Mouse (Mus musculus) kidney, embryonic 14.5 days (tissue): ENCODE results near the gene Foxn3. TPM values are rescaled to one million over a fixed set of nuclear protein-coding genes. Genes with fewer than 3 reads are reported as not detected.

Source experiments
- ATAC-seq: fragments of 200-750 bp; cut with Nextera tagmentation; 2 replicates; pipeline ENCODE4 v1.8.0; 2017; ENCODE audit warnings: moderate number of reproducible peaks, mild to moderate bottlenecking, moderate TSS enrichment, moderate library complexity; ENCODE audit not compliant: low FRiP score, low TSS enrichment
- H3K27ac ChIP-seq: fragments of 300-500 bp; sonication (generic); 2 replicates; pipeline ENCODE4 v1.5.1; 2014; ENCODE audit warnings: low read depth, mild to moderate bottlenecking, low read length, moderate library complexity, mixed read lengths
- H3K27me3 ChIP-seq: fragments of 300-500 bp; sonication (generic); 2 replicates; pipeline ENCODE4 v1.6.1; 2014; ENCODE audit warnings: mild to moderate bottlenecking, low read length; ENCODE audit not compliant: control insufficient read depth, insufficient read depth
- H3K36me3 ChIP-seq: fragments of 300-500 bp; sonication (generic); 2 replicates; pipeline ENCODE4 v1.6.1; 2014; ENCODE audit warnings: low read length, mixed read lengths; ENCODE audit not compliant: control insufficient read depth, insufficient read depth
- H3K4me1 ChIP-seq: fragments of 300-500 bp; sonication (generic); 2 replicates; pipeline ENCODE4 v1.6.1; 2014; ENCODE audit warnings: low read length, mixed read lengths; ENCODE audit not compliant: control insufficient read depth, insufficient read depth
- H3K4me2 ChIP-seq: fragments of 300-500 bp; sonication (generic); replicated peaks from 2 replicates; pipeline ENCODE4 v1.6.1; 2014; ENCODE audit warnings: low read depth, mild to moderate bottlenecking, low read length
- H3K4me3 ChIP-seq: fragments of 300-500 bp; sonication (generic); 2 replicates; pipeline ENCODE4 v1.5.1; 2014; ENCODE audit warnings: mild to moderate bottlenecking, low read length
- H3K9ac ChIP-seq: fragments of 300-500 bp; sonication (generic); 2 replicates; pipeline ENCODE4 v1.6.1; 2014; ENCODE audit warnings: low read depth, mild to moderate bottlenecking, low read length, moderate library complexity
- H3K9me3 ChIP-seq: fragments of 300-500 bp; sonication (generic); 2 replicates; pipeline ENCODE4 v1.6.1; 2016; ENCODE audit warnings: low read length; ENCODE audit not compliant: control insufficient read depth
- WGBS: fragments of 180-500 bp; shearing (Covaris S2); extraction: QIAGEN DNeasy Blood & Tissue Kit; methylation state at CpG from one replicate; pipeline ENCODE4 v1.1.7; 2014; 5-methylcytosine and 5-hydroxymethylcytosine counted together
- polyA plus RNA-seq: library from polyadenylated mRNA; unstranded; fragments of >200 nt; fragmentation: Nextera tagmentation; extraction: Ambion mirVana; gene quantifications from 2 replicates; pipeline ENCODE4 v1.2.1, GENCODE M21; 2014

The Foxn3 gene
- polyA plus RNA-seq, 1 experiment from 2014 or later, result 70.2 TPM

DNA sequence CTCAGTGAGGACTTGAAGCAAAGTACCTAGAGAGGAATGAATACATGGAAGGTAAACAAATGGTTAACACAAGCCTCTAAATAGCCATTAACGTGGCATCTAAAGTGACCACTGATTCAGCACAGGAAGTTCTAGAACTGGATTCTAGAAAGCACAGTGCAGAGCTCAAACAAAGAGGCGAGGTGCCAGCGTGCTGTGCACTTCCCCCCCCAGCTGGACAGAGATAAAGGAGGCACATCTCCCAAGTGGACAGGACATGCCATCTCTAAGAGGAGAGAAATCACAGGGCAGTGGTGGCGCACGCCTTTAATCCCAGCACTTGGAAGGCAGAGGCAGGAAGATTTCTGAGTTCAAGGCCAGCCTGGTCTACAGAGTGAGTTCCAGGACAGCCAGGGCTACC is 173.0 kb downstream of the Foxn3 start:
- Histone ChIP-seq H3K4me3 (no peak overlapping the region), H3K27me3 (no peaks in the 10 kb centered on the region), H3K27ac (no peak overlapping the region), H3K4me1 (no peaks in the 10 kb centered on the region), H3K9ac (no peak overlapping the region), H3K36me3 (peaks cover 13% of the 10 kb centered on the region), H3K9me3 (no peaks in the 10 kb centered on the region), H3K4me2 (no peak overlapping the region)
- ATAC-seq, result no peak
- WGBS, result 77% methylated on average over 5 of the region's 5 CpGs

DNA sequence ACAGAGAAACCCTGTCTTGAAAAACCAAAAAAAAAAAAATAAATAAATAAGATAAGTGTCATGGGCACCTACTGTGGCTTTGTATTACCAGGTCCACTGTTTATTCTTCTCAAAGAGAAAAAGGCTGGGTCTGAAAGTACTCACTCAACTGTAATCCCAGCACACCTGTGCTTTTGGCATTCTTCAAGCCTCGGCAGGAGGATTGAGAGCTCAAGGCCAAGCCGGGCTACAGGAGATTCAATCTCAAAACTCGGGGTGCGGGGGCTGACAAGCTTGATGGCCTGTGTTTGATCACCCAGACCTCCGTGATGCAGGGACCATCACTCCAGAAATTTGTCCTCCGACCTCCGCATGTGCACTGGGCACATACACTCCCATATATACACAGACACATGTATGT is 174.1 kb downstream of the Foxn3 start:
- no peaks in the 10 kb centered on the region for H3K4me1 ChIP-seq
- WGBS, result 95% methylated on average over 7 of the region's 7 CpGs

DNA sequence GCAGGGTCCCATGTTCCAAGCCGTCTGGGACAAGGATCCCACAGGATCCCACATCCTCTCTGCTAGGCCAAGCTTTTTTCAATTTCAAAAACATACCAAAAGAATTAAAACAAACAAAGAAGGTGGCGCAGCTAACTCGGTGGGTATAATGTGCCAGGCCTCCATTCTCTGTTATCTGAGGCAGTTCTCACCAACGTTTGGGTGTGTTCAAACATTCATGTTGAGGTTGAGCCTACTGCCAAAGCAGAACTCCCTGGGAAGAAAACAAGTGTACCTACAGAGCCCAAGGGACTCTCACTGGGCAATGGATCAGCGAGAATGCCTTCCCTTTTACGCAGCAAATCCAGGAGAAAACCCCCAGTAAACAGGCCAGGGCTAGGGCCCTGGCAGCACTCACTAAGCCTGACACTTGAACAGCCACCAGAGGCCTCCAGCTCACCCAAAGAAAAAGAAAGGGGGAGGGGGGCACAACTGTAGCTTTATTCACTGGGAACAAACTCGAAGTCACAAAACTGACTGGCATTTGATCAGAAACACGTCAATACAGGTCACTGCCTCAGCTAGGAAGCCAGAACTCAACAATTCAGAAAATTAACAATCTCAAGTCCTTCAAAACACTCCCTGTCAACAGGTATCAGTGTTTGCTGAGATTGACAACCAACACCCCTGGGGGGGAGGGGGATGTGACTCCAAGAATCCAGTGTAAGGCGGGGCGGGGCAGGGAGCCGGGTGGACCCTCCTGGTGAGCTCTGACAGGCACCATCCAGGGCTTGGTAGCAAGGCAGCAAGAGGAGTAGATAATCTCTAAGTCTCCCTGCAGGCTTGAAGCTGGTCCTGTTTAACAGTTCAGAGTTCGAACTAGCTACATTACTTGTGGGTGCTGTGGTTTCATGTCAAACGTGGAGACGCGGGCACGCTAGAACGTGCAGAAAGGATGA is 177.2 kb downstream of the Foxn3 start:
- Histone ChIP-seq H3K4me2 (no peak overlapping the region), H3K4me3 (no peak overlapping the region), H3K9me3 (no peaks in the 10 kb centered on the region), H3K4me1 (no peaks in the 10 kb centered on the region), H3K36me3 (peaks cover 17% of the 10 kb centered on the region), H3K27me3 (no peaks in the 10 kb centered on the region), H3K27ac (no peak overlapping the region), H3K9ac (no peak overlapping the region)
- WGBS, result 84% methylated on average over 17 of the region's 17 CpGs
- no peak for ATAC-seq

More for the DNA sequence above, 174.1 kb downstream of the Foxn3 start:
- H3K4me2 ChIP-seq, result no peak overlapping the region
- H3K36me3 ChIP-seq, result peaks cover 13% of the 10 kb centered on the region
- H3K27ac ChIP-seq, result no peak overlapping the region
- H3K4me3 ChIP-seq, result no peak overlapping the region
- ATAC-seq, result no peak
- no peak overlapping the region for H3K9ac ChIP-seq
- H3K27me3 ChIP-seq, result no peaks in the 10 kb centered on the region
- H3K9me3 ChIP-seq, result no peaks in the 10 kb centered on the region

DNA sequence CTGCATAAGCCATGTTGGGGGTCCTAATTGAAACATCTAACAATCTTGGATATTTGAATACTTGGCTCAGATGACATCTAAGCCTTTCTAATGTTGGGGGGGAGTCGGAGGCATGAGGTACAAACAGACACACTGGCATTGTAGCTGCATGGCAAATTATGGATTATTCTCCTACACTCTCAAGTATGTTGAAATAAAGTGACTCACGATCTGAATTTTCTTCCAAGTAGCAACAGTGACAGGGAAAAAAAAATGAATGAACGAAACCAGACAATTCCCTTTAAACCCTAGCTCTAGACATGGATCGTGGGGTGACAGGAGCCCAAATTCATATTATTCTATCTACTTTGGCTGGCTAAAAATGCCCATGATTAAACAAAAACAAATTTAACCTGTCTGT is 178.3 kb downstream of the Foxn3 start:
- no peaks in the 10 kb centered on the region for H3K4me1 ChIP-seq
- H3K9ac ChIP-seq, result no peak overlapping the region
- H3K4me2 ChIP-seq, result no peak overlapping the region
- H3K4me3 ChIP-seq, result no peak overlapping the region
- peaks cover 17% of the 10 kb centered on the region for H3K36me3 ChIP-seq
- H3K27me3 ChIP-seq, result no peaks in the 10 kb centered on the region
- no peak for ATAC-seq
- H3K27ac ChIP-seq, result no peak overlapping the region
- H3K9me3 ChIP-seq, result no peaks in the 10 kb centered on the region
- 92% methylated on average over 4 of the region's 4 CpGs for WGBS

DNA sequence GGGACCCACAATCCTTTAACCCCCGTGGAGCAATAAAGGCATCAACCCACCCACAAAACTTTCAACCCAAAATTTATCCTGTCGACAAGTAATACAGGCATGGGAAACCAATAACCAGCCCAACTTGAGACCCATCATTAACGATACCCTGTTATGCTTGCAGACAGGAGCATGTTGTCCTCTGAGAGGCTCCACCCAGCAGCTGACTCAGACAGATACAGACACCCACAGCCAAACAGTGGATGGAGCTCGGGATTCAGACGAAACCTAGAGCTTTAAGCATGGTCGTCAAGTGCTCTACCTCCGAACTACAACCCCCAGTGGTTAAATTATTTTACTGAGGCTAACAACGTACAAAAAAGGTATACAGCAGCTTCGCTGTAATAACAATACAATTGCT is 182.1 kb downstream of the Foxn3 start:
- Histone ChIP-seq H3K4me2 (no peak overlapping the region), H3K9me3 (no peaks in the 10 kb centered on the region), H3K27ac (no peak overlapping the region), H3K27me3 (no peaks in the 10 kb centered on the region), H3K4me3 (no peak overlapping the region), H3K36me3 (peaks cover 7% of the 10 kb centered on the region; the same call in 1 of the 2 replicates), H3K9ac (no peak overlapping the region), H3K4me1 (peaks cover 24% of the 10 kb centered on the region)
- ATAC-seq, result no peak
- 87% methylated on average over 9 of the region's 9 CpGs for WGBS

DNA sequence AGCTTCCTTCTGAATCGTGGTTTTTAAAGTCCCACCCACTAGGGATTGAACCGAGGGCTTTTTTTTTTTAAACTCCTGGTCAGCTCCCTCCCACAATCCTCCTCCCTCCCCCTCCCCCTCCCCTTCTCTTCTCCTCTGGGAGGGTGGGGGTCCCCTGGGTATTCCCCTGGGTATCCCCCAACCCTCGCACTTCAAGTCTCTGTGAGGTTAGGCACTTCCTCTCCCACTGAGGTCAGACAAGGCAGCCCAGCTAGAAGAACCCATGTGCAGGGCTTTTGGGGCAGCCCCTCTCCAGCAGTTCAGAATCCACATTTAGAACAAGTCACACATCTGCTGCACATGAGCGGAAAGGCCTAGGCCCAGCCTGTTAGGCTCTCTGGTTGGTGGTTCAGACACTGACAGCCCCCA is 182.5 kb downstream of the Foxn3 start:
- Histone ChIP-seq H3K27me3 (no peaks in the 10 kb centered on the region), H3K36me3 (peaks cover 4% of the 10 kb centered on the region; the same call in 1 of the 2 replicates), H3K4me3 (no peak overlapping the region), H3K9me3 (no peaks in the 10 kb centered on the region), H3K4me1 (peaks cover 24% of the 10 kb centered on the region), H3K9ac (no peak overlapping the region), H3K4me2 (no peak overlapping the region), H3K27ac (no peak overlapping the region)
- ATAC-seq, result no peak
- WGBS, result 53% methylated on average over 4 of the region's 4 CpGs

DNA sequence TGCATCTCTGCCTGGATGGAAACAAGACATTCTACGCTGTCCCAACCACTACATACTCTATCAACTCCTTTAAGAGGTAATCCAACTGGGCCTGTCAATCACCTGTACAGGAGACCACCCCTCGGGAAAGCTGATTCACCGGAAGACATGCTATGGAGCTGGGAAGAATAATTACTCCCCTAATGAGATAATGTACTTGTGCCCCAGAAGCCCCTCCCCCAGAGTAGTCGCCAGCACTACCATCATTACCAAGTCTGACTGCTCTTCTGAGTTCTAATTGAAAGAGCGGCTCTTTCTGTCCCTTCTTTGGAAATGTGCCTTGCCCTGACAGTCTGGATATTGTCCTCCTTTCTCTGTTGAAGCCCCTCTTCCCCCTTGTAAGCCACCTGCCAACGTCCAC is 183.3 kb downstream of the Foxn3 start:
- Histone ChIP-seq H3K4me3 (no peak overlapping the region), H3K4me1 (peaks cover 24% of the 10 kb centered on the region), H3K27ac (no peak overlapping the region), H3K9ac (no peak overlapping the region), H3K36me3 (peaks cover 3% of the 10 kb centered on the region; the same call in 1 of the 2 replicates), H3K9me3 (no peaks in the 10 kb centered on the region), H3K27me3 (no peaks in the 10 kb centered on the region), H3K4me2 (no peak overlapping the region)
- ATAC-seq, result no peak
- WGBS, result 66% methylated on average over 6 of the region's 6 CpGs

DNA sequence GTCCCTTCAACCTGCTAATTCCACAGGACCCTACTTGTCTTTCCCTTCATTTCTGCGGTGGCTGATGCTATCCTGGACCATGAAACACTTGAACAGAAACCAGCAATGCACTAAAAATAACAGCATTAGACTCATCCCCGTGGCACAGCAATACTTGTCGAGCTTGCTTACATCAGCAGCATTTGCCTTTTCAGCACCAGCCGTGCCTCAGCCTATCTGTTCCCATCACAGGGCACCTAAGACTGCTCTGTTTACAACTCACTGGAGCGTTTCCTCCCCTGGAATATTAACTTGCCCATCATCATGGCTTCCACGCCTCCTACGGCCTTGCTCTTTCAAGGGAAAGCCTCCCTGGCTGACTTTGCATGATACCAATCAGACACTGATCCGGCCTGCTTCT is 185.1 kb downstream of the Foxn3 start:
- 34% methylated on average over 8 of the region's 8 CpGs for WGBS
- Histone ChIP-seq H3K4me1 (peaks cover 24% of the 10 kb centered on the region), H3K9ac (no peak overlapping the region), H3K9me3 (no peaks in the 10 kb centered on the region; the same call in 1 of the 2 replicates), H3K36me3 (peaks cover 3% of the 10 kb centered on the region; the same call in 1 of the 2 replicates), H3K4me3 (no peak overlapping the region), H3K27me3 (no peaks in the 10 kb centered on the region), H3K4me2 (no peak overlapping the region), H3K27ac (0 out of 2 replicates have a peak overlapping the region, but pooled peaks have one; percentile 17)
- peak; percentile 89 for ATAC-seq

DNA sequence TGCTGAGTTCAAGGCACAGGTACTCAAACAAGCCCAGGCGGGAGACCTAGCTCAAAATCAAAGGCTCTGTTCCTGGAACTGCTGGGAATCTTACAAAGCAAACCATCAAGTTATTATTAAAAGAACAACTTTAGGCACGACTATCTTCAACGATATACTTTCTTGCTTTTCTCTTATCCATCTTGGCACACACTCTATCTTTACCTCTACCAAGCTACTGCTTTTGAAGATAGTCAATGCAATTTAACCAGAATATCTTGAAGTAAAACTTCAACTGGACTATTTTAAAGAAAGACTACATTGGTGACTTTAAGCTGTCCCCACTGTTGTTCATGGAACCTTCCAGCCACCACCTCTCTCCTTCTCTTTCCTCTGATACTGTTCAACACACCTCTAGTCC is 185.7 kb downstream of the Foxn3 start:
- no peak overlapping the region for H3K9ac ChIP-seq
- no peak for ATAC-seq
- 68% methylated on average over 3 of the region's 3 CpGs for WGBS
- H3K9me3 ChIP-seq, result no peaks in the 10 kb centered on the region; the same call in 1 of the 2 replicates
- H3K4me1 ChIP-seq, result peaks cover 24% of the 10 kb centered on the region
- no peaks in the 10 kb centered on the region for H3K27me3 ChIP-seq
- peaks cover 3% of the 10 kb centered on the region; the same call in 1 of the 2 replicates for H3K36me3 ChIP-seq
- H3K4me2 ChIP-seq, result no peak overlapping the region
- no peak overlapping the region for H3K4me3 ChIP-seq
- H3K27ac ChIP-seq, result no peak overlapping the region
